Mouse (Mus musculus) midbrain, embryonic 11.5 days (tissue): ENCODE data around the gene Gm19426. TPM values are rescaled to one million over a fixed set of nuclear protein-coding genes. Genes with fewer than 3 reads are reported as not detected.

ENCODE experiments used
- ATAC-seq: fragments of 200-750 bp; cut with Nextera tagmentation; 2 replicates; pipeline ENCODE4 v1.8.0; 2017; ENCODE audit warnings: moderate TSS enrichment, moderate library complexity; ENCODE audit not compliant: low FRiP score
- DNase-seq: peaks from one replicate; pipeline ENCODE4 v3.0.0; 2015; ENCODE audit warnings: low spot score; ENCODE audit errors: missing footprints
- H3K27ac ChIP-seq: fragments of 300-500 bp; sonication (generic); 2 replicates; pipeline ENCODE4 v1.5.1; 2014; ENCODE audit warnings: low read depth, low read length
- H3K27me3 ChIP-seq: fragments of 300-500 bp; sonication (generic); 2 replicates; pipeline ENCODE4 v1.6.1; 2014; ENCODE audit warnings: mild to moderate bottlenecking, low read length, moderate library complexity, mixed read lengths; ENCODE audit not compliant: control insufficient read depth, insufficient read depth
- H3K36me3 ChIP-seq: fragments of 300-500 bp; sonication (generic); 2 replicates; pipeline ENCODE4 v1.6.1; 2014; ENCODE audit warnings: mild to moderate bottlenecking, low read length, moderate library complexity, mixed read lengths; ENCODE audit not compliant: control insufficient read depth, insufficient read depth
- H3K4me1 ChIP-seq: fragments of 300-500 bp; sonication (generic); 2 replicates; pipeline ENCODE4 v1.6.1; 2014; ENCODE audit warnings: low read length; ENCODE audit not compliant: control insufficient read depth, insufficient read depth
- H3K4me2 ChIP-seq: fragments of 300-500 bp; sonication (generic); 2 replicates; pipeline ENCODE4 v1.6.1; 2014; ENCODE audit warnings: mild to moderate bottlenecking, moderate library complexity
- H3K4me3 ChIP-seq: fragments of 300-500 bp; sonication (generic); 2 replicates; pipeline ENCODE4 v1.5.1; 2014; ENCODE audit warnings: low read depth, low read length
- H3K9ac ChIP-seq: fragments of 300-500 bp; sonication (generic); 2 replicates; pipeline ENCODE4 v1.6.1; 2014; ENCODE audit warnings: low read length
- H3K9me3 ChIP-seq: fragments of 300-500 bp; sonication (generic); 2 replicates; pipeline ENCODE4 v1.6.1; 2016; ENCODE audit warnings: low read length; ENCODE audit not compliant: control insufficient read depth
- WGBS: fragments of 180-500 bp; shearing (Covaris S2); extraction: QIAGEN DNeasy Blood & Tissue Kit; methylation state at CpG from one replicate; pipeline ENCODE4 v1.1.7; 2014; 5-methylcytosine and 5-hydroxymethylcytosine counted together
- polyA plus RNA-seq: library from polyadenylated mRNA; unstranded; fragments of >200 nt; fragmentation: Nextera tagmentation; extraction: Ambion mirVana; gene quantifications from 2 replicates; pipeline ENCODE4 v1.2.1, GENCODE M21; 2014

The Gm19426 gene
- polyA plus RNA-seq, 1 experiment from 2014 or later = 6.5 TPM

DNA sequence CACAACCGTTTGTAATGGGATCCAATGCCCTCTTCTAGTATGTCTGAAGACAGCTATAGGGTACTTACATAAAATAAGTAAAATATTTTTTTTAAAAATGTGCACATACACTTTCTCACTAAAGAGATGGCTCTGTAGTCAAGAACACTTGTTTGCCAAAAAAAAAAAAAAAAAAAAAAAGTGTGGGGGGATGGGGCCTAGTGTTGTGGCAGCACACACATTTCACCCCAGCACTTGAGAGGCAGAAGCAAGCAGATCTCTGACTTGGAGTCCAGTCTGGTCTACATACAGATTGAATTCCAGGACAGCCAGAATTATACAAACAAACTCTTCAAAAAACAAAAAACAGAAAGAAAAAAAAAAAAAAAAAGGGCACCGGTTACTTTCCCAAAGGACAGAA lies 22.7 kb downstream of the Gm19426 start:
- Histone ChIP-seq H3K9ac (no peak overlapping the region), H3K4me3 (no peak overlapping the region), H3K4me2 (no peak overlapping the region), H3K36me3 (peaks cover 8% of the 10 kb centered on the region; the same call in 1 of the 2 replicates), H3K27me3 (no peaks in the 10 kb centered on the region), H3K27ac (no peak overlapping the region), H3K9me3 (no peaks in the 10 kb centered on the region), H3K4me1 (peaks cover 7% of the 10 kb centered on the region)
- DNase-seq (no peak), ATAC-seq (no peak)
- WGBS = 96% methylated on average over 2 of the region's 2 CpGs

DNA sequence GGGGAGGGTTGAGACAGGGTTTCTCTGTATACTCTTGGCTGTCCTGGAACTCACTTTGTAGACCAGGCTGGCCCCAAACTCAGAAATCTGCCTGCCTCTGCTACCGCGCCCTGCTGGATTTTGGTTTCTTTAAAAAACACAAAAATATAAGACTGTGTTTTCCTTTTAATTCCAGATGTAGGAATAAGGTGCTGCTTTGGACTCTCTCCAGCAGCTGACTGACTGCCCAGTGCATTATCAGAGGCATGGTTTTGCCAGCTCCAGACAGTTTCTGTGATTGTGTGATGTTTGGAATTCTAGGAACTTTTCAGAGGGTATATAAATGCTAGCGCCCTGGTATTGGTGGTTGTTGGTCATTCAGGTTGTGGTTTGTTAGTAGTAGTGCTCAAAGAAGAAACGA lies 26.1 kb downstream of the Gm19426 start:
- H3K9ac ChIP-seq = no peak overlapping the region
- no peaks in the 10 kb centered on the region for H3K27me3 ChIP-seq
- 86% methylated on average over 4 of the region's 4 CpGs for WGBS
- H3K4me3 ChIP-seq = no peak overlapping the region
- no peaks in the 10 kb centered on the region for H3K9me3 ChIP-seq
- H3K36me3 ChIP-seq = no peaks in the 10 kb centered on the region
- ATAC-seq (no peak), DNase-seq (peak; percentile 17)
- no peak overlapping the region for H3K27ac ChIP-seq
- peaks cover 10% of the 10 kb centered on the region for H3K4me1 ChIP-seq
- H3K4me2 ChIP-seq = no peak overlapping the region

- no peaks in the 10 kb centered on the region for H3K36me3 ChIP-seq
- no peaks in the 10 kb centered on the region for H3K27me3 ChIP-seq
- WGBS = 38% methylated on average over 9 of the region's 9 CpGs
- peak overlapping the region; percentile 95 for H3K4me3 ChIP-seq
- peaks cover 10% of the 10 kb centered on the region for H3K4me1 ChIP-seq
- no peaks in the 10 kb centered on the region for H3K9me3 ChIP-seq
- H3K27ac ChIP-seq = peak overlapping the region; percentile 96; the same call in 1 of the 2 replicates
- H3K4me2 ChIP-seq = peak overlapping the region; percentile 51
- no peak for DNase-seq
- no peak for ATAC-seq
- peak overlapping the region; percentile 95 for H3K9ac ChIP-seq
Observed at GRCm38 (mm10) chr2:84716423-84717355, 26.8 kb downstream of the Gm19426 start.

DNA sequence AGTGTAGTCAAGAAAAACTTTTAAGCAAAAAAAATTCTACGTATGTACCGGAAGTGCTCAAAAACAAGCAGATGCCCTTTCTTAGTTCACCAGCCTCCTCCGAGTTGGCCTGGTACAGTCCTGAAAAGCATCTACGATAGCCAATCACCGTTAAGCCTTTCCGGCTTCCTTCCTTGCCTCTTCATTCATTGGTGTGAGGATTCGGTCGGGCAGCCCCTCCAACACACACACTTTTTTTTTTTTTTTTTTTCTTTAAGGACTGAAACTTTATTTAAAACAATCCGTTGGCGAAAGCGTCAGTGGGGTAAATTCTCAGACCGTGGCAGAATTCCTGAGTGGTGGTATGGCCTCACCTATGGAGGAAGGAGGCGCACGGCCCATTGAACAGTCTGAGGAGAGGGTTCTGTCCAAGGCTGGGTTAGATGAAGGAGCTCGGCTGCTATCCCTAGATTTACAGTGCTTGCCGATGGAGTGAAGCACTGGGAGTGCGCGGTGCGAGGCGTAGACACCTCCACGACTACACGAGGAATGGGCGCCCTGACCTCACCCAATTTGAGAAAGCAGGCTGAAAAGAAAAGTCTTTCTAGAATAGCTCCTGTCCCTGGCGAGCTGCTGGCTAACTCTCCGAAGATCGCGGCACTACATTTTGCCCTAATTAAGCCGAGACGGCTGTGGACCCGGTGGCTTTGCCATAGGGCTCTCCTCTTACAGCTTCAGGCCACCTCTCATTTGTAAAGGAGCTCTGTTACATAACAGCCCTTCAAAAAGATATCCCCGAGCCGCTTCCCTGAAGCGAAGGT lies 27.7 kb downstream of the Gm19426 start:
- H3K4me2 ChIP-seq = peak overlapping the region; percentile 51
- ATAC-seq = peak; percentile 93
- WGBS = under 1% methylated on average over 33 of the region's 33 CpGs

GRCm38 (mm10) chr2:84714811-84715561 lies 28.5 kb downstream of the Gm19426 start, which contains the start of gene Zdhhc5:
Zdhhc5 (minus strand) TSS chr2:84715180.
- under 1% methylated on average over 98 of the region's 107 CpGs for WGBS
- H3K4me2 ChIP-seq = peak within 1 kb of the TSS; percentile 78
- H3K9ac ChIP-seq = peak within 1 kb of the TSS; percentile 95
- H3K9me3 ChIP-seq = no peaks in the 10 kb centered on the region
- DNase-seq (peak; percentile 100), ATAC-seq (peak; percentile 97)
- peak within 1 kb of the TSS; percentile 96 for H3K27ac ChIP-seq
- H3K27me3 ChIP-seq = no peaks in the 10 kb centered on the region
- peak within 1 kb of the TSS; percentile 95 for H3K4me3 ChIP-seq
- 0 out of 2 replicates have a peak, but pooled peaks cover 2% of the 10 kb centered on the region for H3K36me3 ChIP-seq
- peaks cover 10% of the 10 kb centered on the region for H3K4me1 ChIP-seq

More for the DNA sequence above, 27.7 kb downstream of the Gm19426 start:
- Histone ChIP-seq H3K27me3 (no peaks in the 10 kb centered on the region), H3K36me3 (no peaks in the 10 kb centered on the region), H3K9me3 (no peaks in the 10 kb centered on the region), H3K9ac (peak overlapping the region; percentile 95), H3K27ac (peak overlapping the region; percentile 96), H3K4me1 (peaks cover 10% of the 10 kb centered on the region), H3K4me3 (peak overlapping the region; percentile 95)
- peak; percentile 96 for DNase-seq

DNA sequence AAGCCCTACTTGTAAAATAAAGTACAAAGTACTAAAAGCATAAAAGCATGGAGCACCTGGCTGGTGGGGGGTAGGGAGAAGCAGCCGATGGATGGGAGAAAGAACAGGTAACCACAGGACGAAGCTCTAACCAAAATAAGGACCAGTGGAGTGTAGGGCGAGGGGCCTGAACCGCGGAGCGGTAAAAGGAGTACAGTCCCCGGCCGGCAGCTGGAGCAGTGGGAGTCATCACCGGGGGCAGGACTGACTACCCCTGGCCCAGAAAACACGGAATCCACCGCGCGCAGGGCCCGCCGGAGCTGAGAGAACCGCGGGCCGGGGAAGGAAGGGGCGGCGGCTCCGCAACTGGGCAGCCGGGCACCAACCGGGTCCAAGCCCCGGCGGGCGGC lies 29.0 kb downstream of the Gm19426 start:
- Histone ChIP-seq H3K36me3 (peaks cover 5% of the 10 kb centered on the region; the same call in 1 of the 2 replicates), H3K27me3 (no peaks in the 10 kb centered on the region), H3K4me3 (peak overlapping the region; percentile 95), H3K9ac (peak overlapping the region; percentile 95), H3K9me3 (no peaks in the 10 kb centered on the region), H3K4me1 (peaks cover 10% of the 10 kb centered on the region), H3K4me2 (peak overlapping the region; percentile 78), H3K27ac (peak overlapping the region; percentile 96)
- 2% methylated on average over 24 of the region's 26 CpGs for WGBS
- ATAC-seq (peak; percentile 32), DNase-seq (no peak)

- no peak overlapping the region for H3K27ac ChIP-seq
- no peak overlapping the region for H3K9ac ChIP-seq
- H3K4me2 ChIP-seq = no peak overlapping the region
- DNase-seq (no peak), ATAC-seq (no peak)
- no peaks in the 10 kb centered on the region for H3K27me3 ChIP-seq
- H3K9me3 ChIP-seq = no peaks in the 10 kb centered on the region
- H3K4me3 ChIP-seq = no peak overlapping the region
- peaks cover 10% of the 10 kb centered on the region for H3K4me1 ChIP-seq
- 93% methylated on average over 2 of the region's 2 CpGs for WGBS
- H3K36me3 ChIP-seq = peaks cover 5% of the 10 kb centered on the region; the same call in 1 of the 2 replicates
Observed at GRCm38 (mm10) chr2:84711898-84712297, 31.6 kb downstream of the Gm19426 start.

GRCm38 (mm10) chr2:84707523-84707922 lies 35.9 kb downstream of the Gm19426 start:
- no peak overlapping the region for H3K27ac ChIP-seq
- no peak for ATAC-seq
- WGBS = 84% methylated on average over 1 of the region's 1 CpGs
- peaks cover 5% of the 10 kb centered on the region; the same call in 1 of the 2 replicates for H3K36me3 ChIP-seq
- DNase-seq = no peak
- no peaks in the 10 kb centered on the region for H3K9me3 ChIP-seq
- no peaks in the 10 kb centered on the region for H3K4me1 ChIP-seq
- H3K4me3 ChIP-seq = no peak overlapping the region
- H3K9ac ChIP-seq = no peak overlapping the region
- H3K27me3 ChIP-seq = no peaks in the 10 kb centered on the region
- H3K4me2 ChIP-seq = no peak overlapping the region
